Mouse (Mus musculus) adrenal gland (tissue): ENCODE results near the gene Ctf1.
"Not testable (repeated sequence)": the region's sequence is repeated elsewhere in the genome, so short reads cannot be mapped to it uniquely, and the experiment has no call there.

ENCODE experiments used
- intact Hi-C: fragments of 180-260 bp; cut with DNase I; formaldehyde crosslinking; loops from one replicate; pipeline ENCODE4 v1.15.1; 2025

The Ctf1 gene

GRCm38 (mm10) chr7:127727898-127728297, 15.4 kb downstream of the Ctf1 start:
- intact Hi-C loops: no loop called here

DNA sequence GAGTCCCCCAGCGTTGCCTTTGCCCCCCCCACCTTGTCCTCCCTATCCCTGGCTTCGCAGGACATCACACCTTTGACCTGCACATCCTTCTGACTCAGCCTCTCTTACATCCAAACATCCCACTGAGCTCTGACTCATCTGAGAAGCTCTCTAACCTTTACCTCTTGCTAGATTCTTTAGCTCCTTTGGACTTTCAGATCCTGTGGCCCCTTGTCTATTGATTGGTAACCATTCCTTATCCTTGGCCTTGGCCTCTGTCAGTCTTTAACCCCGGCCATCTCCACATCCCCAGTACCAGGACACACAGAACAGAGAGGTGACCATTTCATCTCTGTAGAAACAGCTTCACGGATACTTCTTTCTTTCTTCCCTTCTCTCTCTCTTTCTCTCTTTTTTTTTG, 17.6 kb downstream of the Ctf1 start:
- intact Hi-C loops: no loop called here

- intact Hi-C loops: not testable (repeated sequence)
Measured at GRCm38 (mm10) chr7:127732066-127732465, 19.5 kb downstream of the Ctf1 start, which contains the start of gene Ctf2. Gene Ctf2, minus strand, starts transcription at chr7:127732166.

- intact Hi-C loops: loop anchor here (5.0 kb wide), 1 partner anchor 77 kb away; no protein-coding TSS in a partner anchor
Measured at GRCm38 (mm10) chr7:127744366-127745045, 32.0 kb downstream of the Ctf1 start, which contains the start of gene Fbxl19. Gene Fbxl19, plus strand, starts transcription at chr7:127744543.

DNA sequence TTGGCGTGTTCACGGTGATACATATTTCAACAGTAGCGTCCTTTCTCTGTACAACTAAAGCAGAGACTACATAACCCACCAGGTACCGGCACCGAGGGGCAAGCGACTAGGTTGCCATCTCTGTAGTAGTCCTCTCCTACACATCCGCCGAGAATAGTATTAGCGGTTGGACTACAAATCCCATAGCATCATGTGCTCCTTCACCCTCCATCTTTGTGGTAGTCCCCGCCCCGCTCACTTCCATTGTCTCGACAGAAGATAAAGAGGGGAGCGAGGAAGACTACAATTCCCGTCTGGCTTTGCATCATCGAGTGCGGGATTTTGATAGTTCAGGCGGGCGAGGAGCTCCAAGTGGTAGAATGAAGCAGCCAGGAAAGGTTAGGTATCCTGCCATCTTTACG, 32.7 kb downstream of the Ctf1 start:
- intact Hi-C loops: no loop called here

- intact Hi-C loops: no loop called here
Measured at GRCm38 (mm10) chr7:127745652-127746493, 33.3 kb downstream of the Ctf1 start.

- intact Hi-C loops: no loop called here
Measured at GRCm38 (mm10) chr7:127746494-127747491, 34.3 kb downstream of the Ctf1 start.

GRCm38 (mm10) chr7:127747559-127748234, 35.2 kb downstream of the Ctf1 start:
- intact Hi-C loops: no loop called here

DNA sequence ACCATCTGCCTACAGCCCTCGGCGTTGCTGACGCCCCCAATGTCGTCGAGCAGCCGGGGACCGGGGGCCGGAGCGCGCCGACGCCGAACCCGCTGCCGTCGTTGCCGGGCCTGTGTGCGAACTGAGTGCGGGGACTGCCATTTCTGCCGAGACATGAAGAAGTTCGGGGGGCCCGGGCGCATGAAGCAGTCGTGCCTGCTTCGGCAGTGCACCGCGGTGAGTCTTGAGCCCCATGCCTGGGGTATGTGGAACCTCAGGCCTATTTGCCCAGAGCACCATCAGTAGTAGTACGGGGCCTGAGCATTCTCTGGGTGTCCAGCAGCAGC, 35.7 kb downstream of the Ctf1 start:
- intact Hi-C loops: no loop called here

DNA sequence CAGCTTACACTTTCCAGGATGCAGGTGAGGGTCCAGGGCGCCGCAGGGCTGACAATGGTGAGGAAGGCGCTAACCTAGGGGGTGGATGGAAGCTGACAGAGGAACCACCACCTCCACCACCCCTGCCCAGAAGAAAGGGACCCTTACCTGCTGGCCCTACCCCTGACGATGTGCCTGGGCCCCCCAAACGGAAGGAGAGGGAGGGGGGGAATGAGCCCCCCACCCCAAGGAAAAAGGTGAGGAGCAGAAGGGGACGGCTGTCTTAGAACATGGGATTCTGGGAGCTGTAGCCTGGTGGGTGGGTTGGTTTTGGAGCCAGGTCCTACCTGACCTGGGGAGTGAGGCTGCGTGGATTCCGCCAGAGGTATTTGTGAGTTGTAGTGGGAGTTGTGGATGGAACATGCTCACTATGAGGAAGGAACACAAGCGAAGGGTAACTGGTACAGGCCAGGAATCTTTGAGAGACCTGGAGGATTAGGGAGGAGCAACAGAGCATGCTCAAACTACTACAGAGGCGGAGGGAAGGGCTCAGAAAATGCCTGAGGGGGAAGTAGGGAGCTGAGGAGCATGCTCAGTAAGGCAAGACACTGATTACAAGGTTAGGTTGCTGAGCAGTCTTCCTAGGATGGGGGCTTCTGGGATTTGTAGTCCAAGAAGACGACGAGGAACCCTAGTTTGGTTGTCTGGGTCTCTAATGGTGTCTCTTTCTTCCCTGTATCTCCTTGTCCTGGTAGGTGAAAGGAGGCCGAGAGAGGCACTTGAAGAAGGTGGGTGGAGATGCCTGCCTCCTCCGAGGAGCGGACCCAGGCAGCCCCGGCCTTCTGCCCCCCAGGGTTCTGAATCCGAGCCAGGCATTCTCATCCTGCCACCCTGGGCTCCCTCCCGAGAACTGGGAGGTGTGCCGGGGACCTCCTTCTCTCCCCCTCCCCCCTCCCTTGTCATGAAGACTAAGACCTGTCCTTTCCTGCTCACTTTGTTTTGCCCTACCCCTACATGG, 37.9 kb downstream of the Ctf1 start:
- intact Hi-C loops: no loop called here

- intact Hi-C loops: no loop called here
Measured at GRCm38 (mm10) chr7:127751619-127752018, 39.1 kb downstream of the Ctf1 start.

DNA sequence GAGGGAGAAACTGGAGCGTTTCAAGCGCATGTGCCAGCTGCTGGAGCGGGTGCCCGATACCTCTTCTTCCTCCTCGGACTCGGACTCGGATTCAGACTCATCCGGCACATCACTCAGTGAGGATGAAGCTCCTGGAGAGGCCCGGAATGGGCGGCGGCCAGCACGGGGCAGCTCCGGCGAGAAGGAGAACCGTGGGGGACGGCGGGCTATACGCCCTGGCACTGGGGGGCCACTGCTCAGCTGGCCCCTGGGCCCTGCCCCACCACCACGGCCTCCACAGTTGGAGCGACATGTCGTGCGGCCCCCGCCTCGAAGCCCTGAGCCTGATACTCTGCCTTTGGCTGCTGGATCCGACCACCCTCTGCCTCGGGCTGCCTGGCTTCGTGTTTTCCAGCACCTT, 39.5 kb downstream of the Ctf1 start:
- intact Hi-C loops: no loop called here

GRCm38 (mm10) chr7:127753158-127753557, 40.6 kb downstream of the Ctf1 start:
- intact Hi-C loops: no loop called here

- intact Hi-C loops: no loop called here
Measured at GRCm38 (mm10) chr7:127753741-127754140, 41.2 kb downstream of the Ctf1 start.

DNA sequence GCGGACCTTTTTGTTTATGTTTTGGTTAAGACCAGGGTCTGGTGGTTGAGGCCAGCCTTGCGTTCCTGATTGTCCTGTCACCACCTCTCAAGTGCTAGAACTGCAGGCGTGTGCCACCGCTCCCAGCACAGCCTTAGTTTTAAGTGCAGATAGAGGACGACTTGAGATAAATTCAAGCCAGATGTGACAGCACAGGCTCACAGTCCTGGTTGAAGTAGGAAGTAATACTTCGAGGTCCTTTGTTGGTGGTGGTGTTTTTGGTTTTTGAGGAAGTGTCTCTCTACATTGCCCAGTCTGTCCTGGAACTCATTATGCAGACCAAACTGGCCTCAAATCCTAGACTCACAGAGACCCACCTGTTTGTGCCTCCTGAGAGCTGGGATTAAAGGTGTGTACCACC, 47.2 kb downstream of the Ctf1 start:
- intact Hi-C loops: loop anchor here (5.0 kb wide), 1 partner anchor 42 kb away; no protein-coding TSS in a partner anchor

- intact Hi-C loops: no loop called here
Measured at GRCm38 (mm10) chr7:127760478-127760877, 47.9 kb downstream of the Ctf1 start.

GRCm38 (mm10) chr7:127761026-127761425, 48.5 kb downstream of the Ctf1 start:
- intact Hi-C loops: no loop called here

GRCm38 (mm10) chr7:127763642-127764041, 51.1 kb downstream of the Ctf1 start:
- intact Hi-C loops: no loop called here

DNA sequence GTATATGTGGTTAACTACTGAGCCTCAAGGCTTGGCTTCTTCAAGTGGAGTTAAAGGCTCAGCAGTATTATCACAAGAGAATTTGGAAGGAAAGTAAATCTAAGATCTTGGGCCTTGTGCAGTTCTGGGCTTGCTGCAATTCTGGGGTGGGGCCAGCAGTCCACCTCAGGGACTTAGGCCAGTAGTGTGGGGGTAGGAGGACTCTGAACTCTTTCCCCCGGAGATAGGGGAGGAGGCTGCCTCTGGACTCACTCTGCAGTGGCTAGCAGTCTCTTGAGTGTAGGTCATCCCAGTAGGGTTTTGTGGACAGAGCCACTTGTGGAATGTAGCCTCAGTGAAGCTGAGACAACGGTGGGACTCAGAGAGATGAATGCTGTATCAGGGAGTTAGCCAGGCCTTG, 53.2 kb downstream of the Ctf1 start:
- intact Hi-C loops: loop anchor here (5.0 kb wide), 1 partner anchor 88 kb away; no protein-coding TSS in a partner anchor
